Comparison of ENCODE assay signal across 8 mouse cellular contexts in the genomic region with DNA sequence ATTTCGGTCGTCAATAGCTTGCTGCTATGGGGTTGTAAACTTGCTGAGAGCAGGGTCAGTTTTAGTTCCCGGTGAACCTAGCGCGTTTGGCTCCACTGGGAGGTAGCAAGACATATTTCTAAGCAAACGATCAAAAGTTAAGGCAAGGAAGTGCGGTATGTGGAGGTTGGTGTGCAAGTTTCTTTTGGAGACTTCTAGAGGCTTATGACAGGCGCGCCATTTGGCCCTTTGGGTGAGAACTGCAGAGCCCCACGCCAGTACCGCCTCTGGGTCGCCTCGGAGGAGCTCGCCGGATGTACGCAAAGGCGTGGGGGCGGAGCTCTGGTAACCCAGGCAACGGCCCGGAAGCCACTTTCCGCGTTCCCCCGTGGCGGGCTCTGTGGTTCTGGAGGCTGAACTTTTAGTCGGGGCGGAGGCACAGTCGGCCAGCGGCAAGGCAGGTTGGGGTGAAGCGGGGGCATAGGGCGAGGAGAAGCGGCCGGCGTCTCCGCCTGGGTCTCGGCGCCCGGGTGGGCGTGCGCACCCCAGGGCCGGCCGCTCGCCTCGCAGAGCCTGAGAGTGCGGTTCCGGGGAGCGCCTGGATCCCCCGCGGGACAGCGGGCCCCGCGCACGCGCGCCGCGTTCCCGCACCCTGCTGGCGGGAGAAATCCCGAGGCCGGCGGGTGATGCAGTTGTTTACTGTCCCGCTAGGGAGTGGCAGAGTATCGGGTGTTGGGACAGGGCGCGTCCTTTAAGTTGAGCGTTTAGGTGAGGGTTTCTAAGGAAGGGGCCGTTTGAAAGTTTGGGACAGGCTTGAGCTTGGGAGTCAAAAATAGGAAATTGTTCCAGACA. TPM values are rescaled to one million over a fixed set of nuclear protein-coding genes. Genes with fewer than 3 reads are reported as not detected.
DNase-seq lines count a peak whose midpoint lies in the region; ATAC-seq lines count a peak whose summit lies in the region.

A gene (plus strand): TSS at position 51 of the 831 bp plus-strand sequence.

- no peaks in the 10 kb centered on the region for H3K27me3 ChIP-seq in hindbrain, embryonic 11.5 days (ENCODE audit: control insufficient read depth, insufficient read depth, low read length)

- no peaks in the 10 kb centered on the region for H3K9me3 ChIP-seq in hindbrain, embryonic 11.5 days (ENCODE audit: control insufficient read depth, low read length)

- peak within 1 kb of the TSS; percentile 68 for H3K9ac ChIP-seq in hindbrain, embryonic 11.5 days (ENCODE audit: low read depth, low read length)

- WGBS in hindbrain, embryonic 11.5 days: under 1% methylated on average over 57 of the region's 67 CpGs

- peak within 1 kb of the TSS; percentile 63 for H3K4me2 ChIP-seq in hindbrain, embryonic 11.5 days (replicated peaks; ENCODE audit: low read depth, low read length)

- peak within 1 kb of the TSS; percentile 84 for H3K27ac ChIP-seq in hindbrain, embryonic 11.5 days (ENCODE audit: low read depth, low read length)

- peak within 1 kb of the TSS; percentile 85 for H3K4me3 ChIP-seq in hindbrain, embryonic 11.5 days (ENCODE audit: low read depth, low read length)

- no peaks in the 10 kb centered on the region for H3K4me1 ChIP-seq in hindbrain, embryonic 11.5 days (replicated peaks; ENCODE audit: control insufficient read depth, insufficient read depth, low read length)

- peak; percentile 100 for ATAC-seq in frontal cortex, adult (ENCODE audit: low TSS enrichment)
- peak; percentile 99 for ATAC-seq in hindbrain, embryonic 11.5 days (ENCODE audit: low FRiP score)

- no peaks in the 10 kb centered on the region for H3K36me3 ChIP-seq in hindbrain, embryonic 11.5 days (ENCODE audit: control insufficient read depth, insufficient read depth, low read length)

- peak; percentile 90 for DNase-seq in MN1 (ENCODE audit: low spot score)
- DNase-seq in cerebellum, adult 9-10 months: peak; percentile 90
- DNase-seq in hindbrain, embryonic 11.5 days (ENCODE audit: low spot score): peak; percentile 96
- peak; percentile 87 to 93 for DNase-seq in layer of hippocampus, postnatal 14 days (ENCODE audit: low spot score in 2 of 2)
- peak; percentile 98 for DNase-seq in lung, postnatal 14 days
- peak; percentile 80 for DNase-seq in retina, adult 2 months (ENCODE audit: low read depth, low spot score)
- peak; percentile 94 to 95 for DNase-seq in thymus, postnatal 36 days

RNA-seq across cellular contexts. Expression of the gene that starts here (rescaled TPM):
- 27.2 and 30.1 TPM in 2 replicates for polyA plus RNA-seq in hindbrain, embryonic 11.5 days (2014; fragmentation: Nextera tagmentation; extraction: Ambion mirVana)
- total RNA-seq in layer of hippocampus, postnatal 14 days (2021): 10 to 100 TPM; 15.1 to 16.7 TPM

Comparison
In these comparisons a context has a peak if more than half of its experiments do, and no peak if none do; other contexts are left out.
1. Peak in every context shown above with its lines: DNase-seq, ATAC-seq, H3K4me3 ChIP-seq and H3K27ac ChIP-seq.